Mouse (Mus musculus): Measurements from ENCODE around the gene Tns4. TPM values are rescaled to one million over a fixed set of nuclear protein-coding genes. Genes with fewer than 3 reads are reported as not detected.

Gene Tns4
- polyA plus RNA-seq, 1 experiment from 2014 or later: 0.19 TPM

- peak overlapping the region; percentile 76 for H3K4me3 ChIP-seq
- no peaks in the 10 kb centered on the region for H3K27me3 ChIP-seq
- no peak overlapping the region for H3K27ac ChIP-seq (replicated peaks)
- H3K9me3 ChIP-seq: no peaks in the 10 kb centered on the region
- H3K4me2 ChIP-seq (replicated peaks): peak overlapping the region; percentile 65
- WGBS: 10% methylated on average over 4 of the region's 4 CpGs
- peaks cover 27% of the 10 kb centered on the region for H3K4me1 ChIP-seq
- H3K9ac ChIP-seq (replicated peaks): peak overlapping the region; percentile 80
- ATAC-seq (ENCODE audit: low FRiP score, low read depth): no peak
- peaks cover 28% of the 10 kb centered on the region for H3K36me3 ChIP-seq
Observed at GRCm38 (mm10) chr11:99023094-99023493, 66.0 kb downstream of the Tns4 start.

DNA sequence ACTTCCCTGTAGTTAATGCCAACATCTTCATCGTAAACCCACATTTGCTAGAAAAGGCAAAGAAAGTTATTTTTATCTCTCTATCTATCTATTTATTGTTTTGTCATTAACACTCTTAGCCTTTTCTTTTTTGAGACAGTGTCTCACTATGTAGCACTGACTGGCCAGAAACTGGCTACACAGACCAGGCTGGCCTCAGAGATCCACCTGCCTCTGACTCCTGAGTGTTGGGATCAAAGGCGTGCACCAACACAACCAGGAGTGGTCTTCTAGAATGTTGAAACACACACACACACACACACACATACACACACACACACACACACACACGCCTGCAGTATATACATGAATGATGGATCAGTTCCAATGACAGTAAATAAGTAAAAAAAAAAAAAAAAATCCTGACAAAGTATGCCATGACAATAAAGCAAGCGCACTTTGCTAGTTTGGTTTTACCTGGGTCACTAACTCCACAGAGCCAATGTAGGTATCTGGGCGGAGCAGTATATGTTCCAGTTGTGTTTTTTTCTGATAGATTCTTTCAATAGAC lies 66.6 kb downstream of the Tns4 start:
- peak overlapping the region; percentile 80 for H3K9ac ChIP-seq (replicated peaks)
- H3K36me3 ChIP-seq: peaks cover 35% of the 10 kb centered on the region
- H3K9me3 ChIP-seq: no peaks in the 10 kb centered on the region
- no peaks in the 10 kb centered on the region for H3K27me3 ChIP-seq
- WGBS: 85% methylated on average over 5 of the region's 5 CpGs
- no peak for ATAC-seq (ENCODE audit: low FRiP score, low read depth)
- H3K4me1 ChIP-seq: peaks cover 27% of the 10 kb centered on the region
- H3K27ac ChIP-seq (replicated peaks): no peak overlapping the region
- peak overlapping the region; percentile 65 for H3K4me2 ChIP-seq (replicated peaks)
- peak overlapping the region; percentile 76 for H3K4me3 ChIP-seq

DNA sequence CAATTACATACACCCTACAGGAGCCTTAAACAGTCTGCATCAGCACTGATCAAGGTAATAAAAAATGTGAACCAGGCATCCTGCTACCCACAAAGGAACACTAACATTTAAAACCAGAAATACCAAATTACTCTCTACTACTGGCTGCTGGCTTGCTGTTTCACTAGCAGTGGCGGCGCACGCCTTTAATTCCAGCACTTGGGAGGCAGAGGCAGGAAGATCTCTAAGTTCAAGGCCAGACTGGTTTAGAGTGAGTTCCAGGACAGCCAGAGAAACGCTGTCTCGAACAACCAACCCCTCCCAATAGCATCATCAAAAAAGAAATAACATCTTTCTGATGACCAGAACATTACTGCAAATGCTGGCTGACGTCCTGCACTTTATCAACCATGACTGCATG lies 69.3 kb downstream of the Tns4 start:
- Histone ChIP-seq H3K9ac (replicated peaks) (no peak overlapping the region), H3K4me2 (replicated peaks) (no peak overlapping the region), H3K27ac (replicated peaks) (no peak overlapping the region), H3K4me1 (peaks cover 27% of the 10 kb centered on the region), H3K4me3 (no peak overlapping the region), H3K36me3 (peaks cover 56% of the 10 kb centered on the region), H3K27me3 (no peaks in the 10 kb centered on the region), H3K9me3 (no peaks in the 10 kb centered on the region)
- no peak for ATAC-seq (ENCODE audit: low FRiP score, low read depth)
- 95% methylated on average over 6 of the region's 6 CpGs for WGBS

Other genes with a start within 250 kb of the Tns4 start
- 4.9 TPM in 2 replicates for gene Wipf2, start 225.7 kb downstream of the Tns4 start, polyA plus RNA-seq (2016; fragmentation: Nextera tagmentation; extraction: Ambion mirVana)
- 28.3 and 29.0 TPM in 2 replicates for gene Cdc6, start 181.5 kb downstream of the Tns4 start, polyA plus RNA-seq (2016; fragmentation: Nextera tagmentation; extraction: Ambion mirVana)
- 15.5 and 17.3 TPM in 2 replicates for gene Rara, start 161.5 kb downstream of the Tns4 start, polyA plus RNA-seq (2016; fragmentation: Nextera tagmentation; extraction: Ambion mirVana)
- gene Gjd3, start 106.3 kb downstream of the Tns4 start, polyA plus RNA-seq (2016; fragmentation: Nextera tagmentation; extraction: Ambion mirVana): 0.67 and 0.80 TPM in 2 replicates
- 305 and 311 TPM in 2 replicates for gene Top2a, start 65.1 kb downstream of the Tns4 start, polyA plus RNA-seq (2016; fragmentation: Nextera tagmentation; extraction: Ambion mirVana)
- 246 and 322 TPM in 2 replicates for gene Igfbp4, start 48.1 kb downstream of the Tns4 start, polyA plus RNA-seq (2016; fragmentation: Nextera tagmentation; extraction: Ambion mirVana)
- 0.11 TPM in 1 of 2 replicates, not detected in the other for gene Ccr7, start 65.8 kb upstream of the Tns4 start, polyA plus RNA-seq (2016; fragmentation: Nextera tagmentation; extraction: Ambion mirVana)
- 357 and 380 TPM in 2 replicates for gene Smarce1, start 141.7 kb upstream of the Tns4 start, polyA plus RNA-seq (2016; fragmentation: Nextera tagmentation; extraction: Ambion mirVana)
- 0.87 and 1.1 TPM in 2 replicates for gene Krt222, start 154.8 kb upstream of the Tns4 start, polyA plus RNA-seq (2016; fragmentation: Nextera tagmentation; extraction: Ambion mirVana)
- not detected in 2 replicates for gene Krt24, start 196.0 kb upstream of the Tns4 start, polyA plus RNA-seq (2016; fragmentation: Nextera tagmentation; extraction: Ambion mirVana)
- not detected in 2 replicates for gene Krt25, start 233.6 kb upstream of the Tns4 start, polyA plus RNA-seq (2016; fragmentation: Nextera tagmentation; extraction: Ambion mirVana)
- gene Krt26, start 248.7 kb upstream of the Tns4 start, polyA plus RNA-seq (2016; fragmentation: Nextera tagmentation; extraction: Ambion mirVana): 0.21 and 0.48 TPM in 2 replicates

All from midbrain, embryonic 12.5 days (tissue).